Mouse (Mus musculus) testis, adult 2 months (tissue): ENCODE data around the gene Crim1.

Source experiments
- CTCF ChIP-seq: fragments of 200-500 bp; IDR thresholded peaks from 2 replicates; pipeline ENCODE4 v1.5.1; 2012; ENCODE audit warnings: low read depth, mild to moderate bottlenecking, inconsistent platforms, low read length, moderate library complexity; ENCODE audit not compliant: control insufficient read depth, insufficient read depth, insufficient replicate concordance
- POLR2A ChIP-seq: fragments of 200-500 bp; IDR thresholded peaks from 2 replicates; pipeline ENCODE4 v1.6.1; 2012; ENCODE audit warnings: low read depth, mild to moderate bottlenecking, inconsistent platforms, low read length, moderate library complexity; ENCODE audit not compliant: control insufficient read depth

DNA sequence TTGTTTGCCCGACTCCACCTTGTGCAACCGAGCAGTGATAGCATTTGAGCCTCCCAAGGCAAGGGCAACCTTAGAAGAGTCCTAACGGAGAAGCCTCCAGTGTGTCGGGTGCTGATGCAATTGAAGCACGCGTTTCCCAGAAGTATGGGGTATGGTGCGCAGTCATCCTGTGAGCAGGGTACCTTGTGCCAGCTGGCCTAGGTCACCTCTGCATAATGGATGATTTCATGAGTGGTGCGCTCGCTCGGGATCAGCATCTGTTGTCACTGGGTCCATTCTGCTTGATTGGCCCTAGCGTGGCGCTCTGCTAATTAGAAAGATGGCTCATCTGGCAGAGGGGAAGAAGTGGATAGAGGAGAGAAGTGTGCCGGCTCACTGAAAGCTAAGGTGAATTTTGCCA, 37.9 kb downstream of the Crim1 start:
- TF ChIP-seq CTCF (no peak), POLR2A (no peak)
